Mouse (Mus musculus) spleen, postnatal 10 days (tissue): ENCODE measurements around the gene Neu4.
"Not testable (repeated sequence)": the region's sequence is repeated elsewhere in the genome, so short reads cannot be mapped to it uniquely, and the experiment has no call there.

Experiments used
- DNase-seq, 2 experiments: peaks; one replicate each; pipeline ENCODE4 v3.0.0; 2021 to 2022; ENCODE audit warnings: low spot score in 2 of 2

The Neu4 gene

DNA sequence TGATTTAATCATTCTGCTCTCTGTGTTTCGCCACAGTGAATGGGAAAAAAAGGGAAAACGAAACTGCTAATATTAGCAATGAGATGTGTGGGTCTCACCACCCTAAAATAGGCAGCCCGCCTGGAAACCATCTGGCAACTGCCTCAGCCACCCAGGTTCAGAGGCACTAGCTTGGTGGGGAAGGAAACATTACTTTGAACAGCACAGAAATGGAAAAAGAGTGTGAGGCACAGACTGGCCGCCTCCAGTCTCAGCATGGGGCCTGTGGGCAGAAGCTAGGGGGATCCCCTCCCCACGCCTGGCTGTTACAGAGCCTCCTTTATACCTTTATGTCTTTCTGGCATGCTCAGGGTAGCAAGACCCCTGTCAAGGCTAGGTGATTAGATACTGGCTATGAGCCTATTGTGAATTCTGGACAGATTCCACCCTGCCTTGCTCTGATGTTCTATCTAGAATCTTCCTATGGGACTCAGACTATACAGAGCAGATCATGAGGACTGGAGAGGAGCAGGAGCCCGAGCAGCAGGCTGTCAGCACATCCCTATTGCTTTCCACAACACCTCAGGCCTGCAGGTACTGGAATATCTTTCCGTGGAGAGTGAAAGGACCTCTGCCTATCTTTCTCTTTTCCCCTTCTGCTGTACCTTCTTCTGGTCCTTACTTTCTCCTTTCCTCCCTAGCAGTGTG, 33.4 kb downstream of the Neu4 start:
- no peak for DNase-seq

DNA sequence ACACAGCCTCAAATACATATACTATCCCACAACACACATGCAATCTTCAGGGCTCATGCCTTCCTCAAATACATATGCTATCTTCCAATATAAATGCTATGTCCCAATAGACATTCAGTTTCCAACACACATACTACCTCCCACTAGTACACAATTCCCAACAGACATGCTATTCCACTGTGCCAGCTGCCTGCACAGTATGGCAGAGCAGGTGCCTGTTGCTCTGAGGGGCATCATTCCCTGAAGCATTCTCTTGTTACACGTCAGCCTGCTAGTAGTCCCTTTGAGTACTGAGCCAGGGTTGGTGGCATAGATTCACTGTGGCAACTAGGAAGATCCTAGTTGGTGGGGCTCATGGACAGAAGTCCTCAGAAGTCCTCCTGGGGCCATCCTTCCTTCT, 34.2 kb downstream of the Neu4 start:
- DNase-seq = no peak

DNA sequence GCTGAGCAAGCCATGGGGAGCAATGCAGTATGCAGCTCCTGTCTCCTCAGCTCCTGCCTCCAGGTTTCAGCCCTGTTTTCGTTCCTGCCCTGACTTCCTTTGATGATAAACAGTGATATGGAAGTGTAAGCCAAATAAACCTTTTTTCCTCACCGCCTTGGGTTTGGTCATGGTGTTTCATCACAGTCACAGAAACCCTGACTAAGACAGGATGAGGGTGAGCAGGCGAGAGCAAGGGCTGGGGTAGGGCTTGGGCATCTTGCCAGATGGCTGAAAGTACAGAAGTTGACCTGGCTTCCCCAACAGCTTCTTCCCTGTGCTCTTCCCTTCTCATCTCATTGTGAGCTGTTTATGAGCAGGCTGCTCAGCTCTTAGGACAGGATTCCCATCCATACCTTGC, 35.7 kb downstream of the Neu4 start:
- DNase-seq = no peak

DNA sequence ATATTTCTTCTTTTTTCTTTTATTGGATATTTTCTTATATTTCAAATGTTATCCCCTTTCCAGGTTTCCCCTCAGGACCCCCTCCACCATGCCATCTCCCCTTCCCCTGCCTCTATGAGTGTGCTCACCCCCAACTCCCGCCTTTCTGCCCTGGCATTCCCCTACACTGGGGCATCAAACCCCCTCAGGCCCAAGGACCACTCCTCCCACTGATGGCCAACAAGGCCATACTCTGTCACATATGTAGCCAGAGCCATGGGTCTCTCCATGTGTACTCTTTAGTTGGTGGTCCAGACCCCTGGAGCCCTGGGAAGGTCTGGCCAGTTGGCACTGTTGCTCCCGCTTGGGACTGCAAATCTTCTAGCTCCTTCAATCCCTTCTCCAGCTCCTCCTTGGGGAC, 37.1 kb downstream of the Neu4 start:
- no peak for DNase-seq

DNA sequence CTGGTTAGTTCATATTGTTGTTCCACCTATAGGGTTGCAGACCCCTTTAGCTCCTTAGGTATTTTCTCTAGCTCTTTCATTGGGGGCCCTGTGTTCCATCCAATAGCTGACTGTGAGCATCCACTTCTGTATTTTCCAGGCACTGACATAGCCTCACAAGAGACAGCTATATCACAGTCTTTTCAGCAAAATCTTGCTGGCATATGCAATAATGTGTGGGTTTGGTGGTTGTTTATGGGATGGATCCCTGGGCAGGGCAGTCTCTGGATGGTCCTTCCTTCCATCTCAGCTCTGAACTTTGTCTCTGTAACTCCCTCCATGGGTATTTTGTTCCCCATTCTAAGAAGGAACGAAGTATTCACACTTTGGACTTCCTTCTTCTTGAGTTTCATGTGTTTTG, 38.0 kb downstream of the Neu4 start:
- not testable (repeated sequence) for DNase-seq

DNA sequence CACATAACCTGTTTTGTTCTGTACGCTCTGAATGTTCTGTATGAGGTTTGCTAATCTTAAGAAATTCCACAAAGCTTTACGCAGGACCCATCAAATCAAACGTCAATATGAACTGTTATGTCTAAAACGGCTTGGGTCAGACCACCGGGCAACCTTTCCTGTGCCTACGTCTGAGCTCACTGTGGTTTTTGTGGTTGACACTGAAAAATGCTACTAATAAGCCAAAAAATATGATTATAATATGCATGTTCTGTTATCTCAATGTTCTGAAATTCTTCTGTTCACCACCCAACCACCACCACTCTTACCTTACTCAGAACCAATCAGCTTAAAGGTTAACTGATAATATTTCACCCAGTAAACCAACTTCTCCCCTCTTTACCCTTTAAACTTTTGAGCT, 54.5 kb downstream of the Neu4 start:
- no peak for DNase-seq

DNA sequence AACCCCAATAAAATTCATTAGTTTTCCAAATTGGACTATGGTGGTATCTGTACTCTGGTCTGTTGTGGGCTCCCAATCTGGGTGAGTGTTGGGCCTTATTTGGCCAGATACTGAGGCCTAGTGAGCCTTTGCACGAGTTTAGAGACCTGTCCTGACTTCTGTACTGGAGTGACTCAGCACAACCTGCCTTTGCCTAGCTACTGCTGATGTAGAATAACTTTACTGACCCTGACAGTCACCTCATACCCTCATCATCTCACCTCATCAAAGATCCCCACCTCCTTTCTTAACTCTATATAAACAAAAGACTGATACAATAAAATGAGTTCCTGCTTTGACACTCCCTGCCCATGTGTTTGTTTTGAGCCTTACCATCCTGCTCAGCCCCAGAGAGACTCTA, 56.5 kb downstream of the Neu4 start:
- no peak for DNase-seq
